Mouse (Mus musculus): ENCODE measurements at regions not wholly inside any gene's neighbourhood (a gene's known extent, or its start where the extent isn't known, plus 50 kb on each side); places are given as distances from the start of the nearest gene placed in this dataset.

DNA sequence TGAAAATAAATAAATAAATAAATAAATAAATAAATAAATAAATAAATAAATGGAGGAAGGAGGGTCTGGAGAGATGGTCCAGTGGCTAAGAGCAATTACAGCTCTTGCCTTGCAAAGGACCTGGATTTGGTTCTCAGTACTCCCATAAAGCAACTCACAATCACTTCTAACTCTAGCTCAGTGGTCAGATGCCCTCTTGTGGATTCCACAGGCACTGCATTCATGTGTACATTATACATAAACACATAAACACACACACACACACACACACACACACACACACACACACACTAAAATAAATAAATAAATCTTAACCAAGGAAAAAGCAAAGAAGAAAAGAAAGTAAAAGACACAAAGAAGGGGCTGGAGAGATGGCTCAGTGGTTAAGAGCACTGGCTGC, 74.2 kb upstream of the Dhx40 start:
- no peak for DNase-seq (ENCODE audit: low spot score in 2 of 2)

DNA sequence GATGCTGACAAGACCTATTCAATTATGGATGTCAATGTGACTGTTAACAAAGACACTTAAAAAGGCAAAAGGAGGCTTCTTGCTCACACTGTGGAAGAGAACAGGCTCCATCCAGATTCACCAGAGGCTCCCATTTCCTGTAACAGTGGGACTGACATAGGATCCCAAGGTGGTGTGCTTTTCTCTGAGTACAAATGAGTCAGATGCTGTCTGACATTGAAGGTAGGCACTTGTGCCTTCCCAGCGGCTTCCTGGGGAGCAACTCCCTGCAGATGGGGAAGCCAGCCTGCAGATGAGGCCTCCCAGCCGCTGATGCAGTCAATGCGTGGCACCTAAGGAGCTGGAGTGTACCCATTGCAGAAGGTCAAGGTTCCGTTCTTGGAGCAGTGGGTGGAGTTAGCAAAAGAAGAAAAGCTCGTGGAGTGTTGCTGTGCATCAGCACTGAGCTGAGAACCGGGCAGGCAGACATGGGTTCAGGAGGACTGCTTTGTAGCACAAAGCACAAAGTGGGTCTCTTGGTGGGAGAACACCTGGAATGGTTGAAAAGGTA, 71.9 kb upstream of the Dhx40 start:
- DNase-seq (ENCODE audit: low spot score in 2 of 2): no peak

DNA sequence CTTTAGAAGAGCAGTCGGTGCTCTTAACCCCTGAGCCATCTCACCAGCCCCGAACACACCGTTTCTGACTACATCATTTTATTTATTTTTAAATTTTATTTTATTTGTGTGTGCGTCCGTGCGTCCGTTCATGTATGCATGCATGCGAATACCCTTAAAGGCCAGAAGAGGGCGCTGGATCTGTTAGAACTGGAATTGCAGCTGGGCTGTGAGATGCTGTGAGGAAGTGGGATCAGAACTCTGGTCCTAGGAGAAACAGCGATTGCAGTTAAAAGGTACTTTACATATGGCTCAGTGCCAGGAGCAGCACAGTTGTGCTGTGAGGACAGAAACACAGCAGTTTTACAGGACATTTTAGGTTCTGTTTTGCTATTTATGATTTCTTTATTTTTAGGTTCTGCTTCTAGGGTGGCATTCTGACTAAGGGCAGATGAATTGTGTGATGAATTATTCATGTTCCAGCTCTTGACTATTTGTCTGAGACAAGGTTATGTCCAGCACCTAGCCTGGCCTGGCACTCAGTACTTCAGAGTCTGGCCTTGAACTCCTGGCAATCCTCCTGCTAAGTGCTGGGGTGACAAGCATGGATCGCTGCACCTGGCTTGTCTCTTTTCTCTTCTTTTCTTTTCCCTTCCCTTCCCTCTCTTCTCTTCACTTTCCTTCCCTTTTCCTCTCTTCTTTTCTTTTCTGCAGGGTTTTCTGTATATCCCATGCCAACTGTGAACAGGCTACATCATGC, 71.0 kb upstream of the Dhx40 start:
- DNase-seq (ENCODE audit: low spot score in 2 of 2): no peak

DNA sequence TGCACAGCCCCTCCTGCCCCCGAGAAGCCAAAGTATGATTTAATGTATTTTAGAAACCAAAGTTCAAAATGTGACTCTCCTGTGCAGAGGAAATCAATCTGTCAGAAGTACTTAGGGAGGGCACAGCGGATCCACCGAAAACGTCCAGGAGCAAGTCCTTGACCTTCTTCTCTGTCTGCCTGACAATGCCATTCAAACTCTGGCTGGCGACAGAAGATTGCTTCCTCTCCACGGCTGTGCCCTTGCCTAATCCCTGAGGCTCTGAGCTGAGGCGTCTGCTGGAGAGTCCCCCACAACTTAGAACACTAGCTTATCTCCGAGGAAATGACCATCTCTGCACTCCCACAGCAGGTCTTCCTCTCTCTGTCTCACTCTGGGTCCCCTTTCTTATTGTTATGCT, 69.0 kb upstream of the Dhx40 start:
- DNase-seq (ENCODE audit: low spot score in 2 of 2): no peak

DNA sequence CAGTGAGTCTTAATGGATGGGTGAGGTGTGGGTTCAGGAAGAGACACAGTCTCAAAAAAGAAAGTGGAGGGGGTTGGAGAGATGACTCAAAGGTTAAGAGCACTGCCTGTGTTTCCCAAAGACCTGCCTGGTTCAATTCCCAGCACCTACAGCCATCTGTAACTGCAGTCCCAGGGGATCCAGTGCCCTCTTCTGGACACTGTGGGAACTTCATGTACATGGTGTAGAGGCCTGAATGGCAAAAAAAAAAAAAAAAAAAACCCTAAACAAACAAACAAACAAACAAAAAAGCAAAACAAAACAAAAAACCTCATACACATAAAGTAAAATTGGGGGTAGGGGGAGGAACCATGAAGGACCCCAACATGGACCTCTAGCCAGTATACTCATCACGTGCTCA, 68.2 kb upstream of the Dhx40 start:
- no peak for DNase-seq (ENCODE audit: low spot score in 2 of 2)

DNA sequence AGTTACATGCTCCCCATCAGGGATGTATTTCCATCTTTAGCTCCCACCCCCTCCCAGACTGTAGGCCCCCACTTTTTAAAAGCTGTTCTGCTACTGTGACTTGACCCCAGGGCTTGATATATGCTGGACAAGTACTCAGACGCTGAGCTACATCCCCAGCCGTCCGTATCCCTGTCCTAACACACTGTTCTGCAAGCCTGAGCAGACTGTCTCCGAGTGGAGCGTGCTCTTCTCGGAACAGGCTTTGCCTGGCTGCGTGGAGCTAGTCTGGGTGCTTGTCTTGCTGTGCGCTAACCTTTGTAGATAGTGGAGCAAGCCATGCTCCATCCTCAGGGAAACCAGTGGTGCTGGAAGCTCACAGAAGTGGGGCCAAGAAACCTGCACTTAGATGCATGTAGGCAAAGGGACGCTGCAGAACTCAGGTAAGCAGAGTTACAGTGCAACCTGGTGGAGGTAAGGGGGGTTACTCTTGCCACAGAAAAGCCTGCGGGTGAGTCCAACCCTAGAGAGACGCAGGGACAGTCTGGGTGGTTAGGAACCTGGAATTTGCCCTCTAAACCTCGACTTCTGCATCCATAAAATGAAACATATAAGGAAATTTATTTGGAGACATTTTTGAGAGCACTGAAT, 67.2 kb upstream of the Dhx40 start:
- peak in 1 of 2 experiments; percentile 38 for DNase-seq (ENCODE audit: low spot score in 2 of 2)

DNA sequence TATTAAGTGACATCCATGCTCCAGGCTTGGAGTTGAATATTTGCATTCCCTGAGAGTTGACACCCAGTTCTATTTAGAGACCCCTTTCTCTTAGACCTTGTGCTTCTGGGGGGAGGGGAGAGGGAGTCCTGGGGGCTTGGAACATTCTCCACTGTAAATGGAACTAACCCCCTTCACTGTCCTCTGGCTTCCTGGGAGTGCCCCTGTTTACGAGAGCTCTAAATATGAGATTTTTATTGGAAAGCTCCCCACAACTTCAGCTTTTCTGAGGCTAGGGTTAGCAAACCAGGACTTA, 65.8 kb upstream of the Dhx40 start:
- no peak for DNase-seq (ENCODE audit: low spot score in 2 of 2)

DNA sequence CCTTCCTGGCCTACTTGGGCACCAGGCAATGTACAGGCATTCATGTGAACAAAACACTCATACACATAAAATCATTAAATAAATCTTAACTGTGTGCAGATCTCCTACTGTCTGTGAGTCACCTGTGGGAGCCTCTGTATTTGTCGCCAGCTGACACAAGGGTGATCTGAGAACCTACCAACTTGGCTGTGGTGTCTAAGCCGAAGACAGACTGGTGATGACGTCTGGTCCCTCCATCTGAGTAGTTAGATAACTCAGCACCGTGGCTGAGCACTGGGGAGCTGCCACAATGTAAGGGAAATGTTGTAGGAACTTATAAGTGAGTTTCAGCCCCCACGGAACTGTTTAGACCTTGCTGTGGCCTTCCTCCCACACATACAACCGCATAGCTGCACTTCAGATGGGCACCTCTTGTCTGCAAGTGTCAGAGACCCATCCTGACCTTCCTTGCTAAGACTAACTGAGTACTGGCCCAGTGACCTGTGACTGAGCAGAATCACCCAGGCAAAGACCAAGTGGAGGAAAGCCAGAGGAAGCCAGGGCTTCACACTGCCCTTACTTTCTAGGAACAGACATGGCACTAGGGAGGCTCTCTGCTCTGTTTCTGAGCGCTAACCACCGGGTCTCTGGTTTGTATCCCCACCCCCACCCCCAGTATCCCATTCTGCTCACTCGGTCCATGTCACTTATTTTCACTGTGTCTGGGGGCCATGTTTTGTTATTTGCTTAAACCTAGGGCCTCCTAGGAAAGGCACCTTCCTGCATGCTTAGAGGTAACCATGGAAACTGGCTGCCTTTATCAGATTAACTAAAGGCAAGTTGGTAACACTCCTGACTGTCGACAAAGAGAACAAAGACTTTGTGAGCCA, 65.2 kb upstream of the Dhx40 start:
- no peak for DNase-seq (ENCODE audit: low spot score in 2 of 2)

DNA sequence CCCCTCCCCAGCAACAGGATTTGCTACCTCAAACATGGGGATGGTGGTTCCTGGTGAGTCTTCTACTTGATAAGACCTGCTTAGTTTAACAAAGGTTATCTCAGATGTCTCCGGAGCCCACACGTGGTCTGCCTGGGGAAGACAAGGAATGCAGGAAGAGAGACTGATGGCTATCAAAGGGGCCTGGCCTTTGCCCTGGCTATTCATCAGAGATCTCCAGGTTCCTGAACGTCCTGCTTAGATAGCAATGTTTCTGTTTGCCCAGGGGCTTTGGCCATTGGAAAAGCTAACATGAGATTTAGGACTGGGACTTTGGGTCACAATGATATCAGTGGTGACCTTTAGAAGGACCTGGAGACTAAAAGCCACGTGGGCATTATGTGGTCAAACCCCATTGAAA, 64.2 kb upstream of the Dhx40 start:
- no peak for DNase-seq (ENCODE audit: low spot score in 2 of 2)

DNA sequence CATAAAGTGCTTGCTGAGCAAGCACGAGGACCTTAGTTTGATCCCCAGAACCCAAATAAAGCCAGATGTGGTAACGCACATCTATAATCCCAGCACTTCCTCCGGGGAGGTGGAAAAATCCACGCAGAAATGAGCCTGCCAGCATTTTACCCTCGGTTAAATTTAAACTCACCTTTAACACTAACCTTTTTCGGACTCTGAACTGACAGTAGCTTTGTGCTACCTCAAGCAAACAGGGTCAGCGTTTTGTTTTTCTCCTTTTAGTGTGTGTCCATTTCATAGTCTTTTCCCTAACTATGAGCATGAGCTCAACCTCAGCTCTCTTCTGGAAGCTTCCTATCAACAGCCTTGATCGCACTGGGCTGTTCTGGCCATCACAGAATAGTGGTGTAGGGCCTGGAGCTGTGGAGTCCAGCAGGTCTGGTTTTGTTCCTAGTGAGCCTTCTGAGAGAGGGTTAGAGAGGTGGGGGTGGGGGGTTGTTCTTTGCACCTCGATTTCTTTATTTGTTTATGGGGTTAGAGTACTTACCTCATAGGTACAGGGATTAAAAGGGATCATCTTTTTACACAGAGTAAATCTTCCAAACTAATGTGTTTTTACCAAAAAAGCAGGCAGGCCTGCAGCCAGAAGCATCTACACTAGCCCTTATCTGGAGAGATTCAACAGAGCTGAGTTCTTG, 63.1 kb upstream of the Dhx40 start:
- DNase-seq (ENCODE audit: low spot score in 2 of 2): no peak

DNA sequence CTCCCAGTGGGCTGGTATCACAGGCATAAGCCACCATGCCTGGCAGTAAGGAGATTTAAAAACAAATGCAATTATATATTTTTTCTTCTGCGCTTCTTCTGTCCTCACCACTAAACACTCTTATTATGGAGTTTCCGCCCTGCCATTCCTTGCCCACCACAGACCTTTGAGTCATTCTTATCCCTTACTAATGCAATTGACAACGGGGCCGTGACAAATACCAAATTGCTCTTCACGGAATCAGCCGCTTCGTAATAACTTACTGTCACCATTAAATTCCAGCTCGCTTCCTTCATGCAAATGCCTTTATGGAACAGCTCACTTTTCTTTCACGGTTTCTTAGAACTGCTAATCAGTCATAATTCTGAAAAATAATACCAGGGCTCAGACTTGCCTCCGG, 59.4 kb upstream of the Dhx40 start:
- no peak for DNase-seq (ENCODE audit: low spot score in 2 of 2)

DNA sequence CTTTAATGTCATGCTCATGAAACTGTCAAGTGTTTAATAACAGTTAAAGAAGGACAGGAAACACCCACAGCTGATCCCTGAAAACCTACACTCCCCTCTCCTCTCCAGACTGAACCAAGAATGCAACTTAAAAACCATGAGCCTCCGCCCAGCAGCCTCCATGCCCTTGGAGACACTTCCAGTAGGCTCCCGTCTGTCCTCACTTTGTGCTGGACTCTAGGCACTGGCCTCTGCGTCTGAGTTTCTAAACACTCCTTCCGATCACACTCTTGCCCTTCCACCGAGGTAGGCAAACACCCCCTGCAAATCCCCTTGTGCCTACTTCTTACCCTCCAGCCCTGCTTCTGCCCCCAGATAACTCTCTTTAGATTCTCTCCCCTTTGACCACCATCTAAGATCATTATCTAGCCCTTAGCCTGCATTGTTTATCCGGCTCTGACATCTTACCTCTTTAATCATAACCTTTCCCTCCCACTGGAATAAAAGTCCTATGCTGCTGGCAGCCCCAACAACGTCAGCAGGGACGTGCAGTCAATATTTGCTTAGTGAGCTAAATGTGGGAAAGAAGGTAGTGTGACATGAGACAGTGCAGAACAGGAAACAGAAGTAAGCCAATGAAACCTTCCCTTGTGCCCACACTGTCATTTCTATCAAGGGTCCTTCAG, 52.5 kb upstream of the Dhx40 start:
- DNase-seq (ENCODE audit: low spot score in 2 of 2): no peak

DNA sequence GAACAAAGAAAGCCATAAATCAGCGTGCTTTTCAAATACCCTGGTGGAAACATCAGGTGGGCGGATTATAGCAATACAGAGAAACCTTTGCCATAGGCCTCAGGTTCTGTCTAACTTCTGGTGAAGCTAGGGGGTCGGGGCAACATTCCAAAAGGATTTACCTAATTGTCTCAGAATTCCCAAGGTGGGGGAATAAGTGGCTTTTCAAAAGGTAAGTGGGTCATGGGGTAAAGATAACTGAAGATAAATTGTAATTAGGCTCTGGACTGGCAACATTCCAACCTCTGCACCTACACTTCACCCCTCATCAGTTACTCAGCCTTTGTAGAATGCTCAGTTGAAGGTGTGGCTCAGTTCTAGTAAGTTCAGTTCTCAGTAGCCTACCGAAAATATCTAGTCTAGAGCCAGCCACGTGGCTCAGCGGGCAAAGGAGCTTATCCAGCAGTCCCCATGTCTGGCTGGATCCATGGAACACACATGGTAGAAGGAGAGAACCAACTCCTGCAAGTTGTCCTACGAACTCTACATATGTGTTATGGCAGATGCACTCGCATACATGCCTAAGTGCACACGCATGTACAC, 51.8 kb upstream of the Dhx40 start:
- no peak for DNase-seq (ENCODE audit: low spot score in 2 of 2)

DNA sequence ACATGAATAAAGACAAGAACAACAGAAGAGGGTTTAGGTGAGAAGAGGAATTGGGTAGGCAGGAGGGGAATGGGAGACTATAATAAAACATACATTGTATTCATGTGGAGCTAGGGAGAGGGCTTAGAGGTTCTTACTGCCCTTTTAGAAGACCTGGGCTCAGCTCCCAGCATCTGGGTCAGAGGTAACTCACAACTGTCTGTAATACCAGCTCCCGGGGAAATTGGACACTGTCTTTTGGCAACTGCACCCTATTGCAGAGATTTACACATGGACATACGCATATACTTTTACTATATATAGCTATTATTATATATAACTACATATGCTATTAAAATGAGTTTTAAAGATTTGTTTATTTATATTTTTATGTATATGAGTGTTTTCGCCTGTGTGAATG, 50.7 kb upstream of the Dhx40 start:
- DNase-seq (ENCODE audit: low spot score in 2 of 2): no peak

Measured in left cerebral cortex, adult 9 months (tissue).